8 mouse cellular contexts compared by ENCODE assay signal in the genomic region with DNA sequence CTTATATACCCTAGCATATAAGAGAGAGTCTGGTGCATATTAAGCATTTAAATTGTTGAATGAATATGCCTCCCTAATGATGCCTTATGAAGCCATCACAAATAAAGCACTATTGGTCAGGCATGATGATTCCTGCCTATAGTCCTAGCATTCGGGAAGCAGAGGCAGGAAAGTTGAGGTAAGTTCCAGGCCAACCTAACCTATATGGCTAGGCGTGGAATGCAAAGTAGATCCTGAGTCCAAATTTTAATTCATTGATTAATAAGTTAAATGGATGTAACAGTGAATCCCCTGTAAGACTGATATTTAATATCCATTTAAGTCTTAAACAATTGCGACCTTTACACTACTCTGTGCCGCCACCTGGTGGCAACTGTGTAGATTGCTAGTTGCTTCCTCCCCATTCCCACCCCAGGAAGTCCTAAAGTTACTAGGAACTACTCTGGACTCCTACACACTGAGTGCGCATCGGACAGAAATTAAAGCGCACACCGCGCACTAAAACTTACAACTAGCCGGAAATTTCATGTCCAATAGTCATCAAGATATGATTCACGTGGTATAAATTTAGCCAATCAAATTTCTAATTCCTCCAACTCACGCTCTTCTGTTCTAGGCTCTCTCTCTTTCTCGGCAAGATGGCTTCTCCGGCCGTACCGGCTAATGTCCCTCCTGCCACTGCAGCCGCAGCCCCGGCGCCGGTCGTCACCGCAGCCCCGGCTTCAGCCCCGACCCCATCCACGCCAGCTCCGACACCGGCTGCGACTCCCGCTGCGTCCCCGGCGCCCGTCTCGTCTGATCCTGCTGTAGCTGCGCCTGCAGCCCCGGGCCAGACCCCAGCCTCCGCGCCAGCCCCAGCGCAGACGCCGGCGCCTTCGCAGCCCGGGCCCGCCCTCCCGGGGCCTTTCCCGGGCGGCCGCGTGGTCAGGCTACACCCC. TPM values are rescaled to one million over a fixed set of nuclear protein-coding genes. Genes with fewer than 3 reads are reported as not detected.
DNase-seq lines count a peak whose midpoint lies in the region; ATAC-seq lines count a peak whose summit lies in the region.

A gene (plus strand): TSS at position 624 of the 938 bp plus-strand sequence.

- peak; percentile 99 for DNase-seq in MEL-GATA-1-ER (ENCODE audit: extremely low read depth, low read depth)
- peak; percentile 96 for DNase-seq in cerebellum, adult 8-10 months
- peak; percentile 99 for DNase-seq in forelimb bud, embryonic 11.5 days (ENCODE audit: low read depth, low spot score)
- DNase-seq in layer of hippocampus, adult 9-10 months (ENCODE audit: low spot score): peak; percentile 99
- DNase-seq in ovary, postnatal 10 days (ENCODE audit: low spot score): peak; percentile 60
- peak; percentile 86 to 90 for DNase-seq in thymus, postnatal 10 days (ENCODE audit: low spot score in 2 of 2)

- peaks cover 11% of the 10 kb centered on the region for H3K4me1 ChIP-seq in lung, embryonic 16.5 days (replicated peaks; ENCODE audit: control insufficient read depth, insufficient read depth, low read length)

- peak within 1 kb of the TSS; percentile 83 for H3K4me3 ChIP-seq in lung, embryonic 16.5 days (ENCODE audit: low read length)

- H3K36me3 ChIP-seq in lung, embryonic 16.5 days (ENCODE audit: control insufficient read depth, insufficient read depth, low read length): peaks cover 14% of the 10 kb centered on the region

- no peaks in the 10 kb centered on the region for H3K27me3 ChIP-seq in lung, embryonic 16.5 days (ENCODE audit: control insufficient read depth, insufficient read depth, low read depth, low read length)

- no peaks in the 10 kb centered on the region for H3K9me3 ChIP-seq in lung, embryonic 16.5 days (ENCODE audit: control insufficient read depth, low read length)

- peak within 1 kb of the TSS; percentile 96 for H3K4me2 ChIP-seq in lung, embryonic 16.5 days (ENCODE audit: low read depth, low read length)

- peak within 1 kb of the TSS; percentile 93 for H3K9ac ChIP-seq in lung, embryonic 16.5 days (ENCODE audit: low read length)

- WGBS in lung, embryonic 16.5 days: 1% methylated on average over 50 of the region's 50 CpGs

- peak; percentile 90 to 95 for ATAC-seq in hematopoietic stem cell, adult 5-6 weeks (replicated peaks in 1 of 2; ENCODE audit: insufficient read depth in 1 of 2, low FRiP score in 2 of 2, low TSS enrichment in 1 of 2, low read depth in 1 of 2, poor library complexity in 2 of 2, severe bottlenecking in 2 of 2)
- ATAC-seq in lung, embryonic 16.5 days (ENCODE audit: low read depth): peak; percentile 99

- H3K27ac ChIP-seq in lung, embryonic 16.5 days (ENCODE audit: low read length): peak within 1 kb of the TSS; percentile 34

RNA-seq across cellular contexts. Expression of the gene that starts here (rescaled TPM):
- total RNA-seq in hematopoietic stem cell, adult 5-6 weeks (2017): 66.9 and 85.4 TPM in 2 replicates
- polyA plus RNA-seq in lung, embryonic 16.5 days (2015; fragmentation: Nextera tagmentation; extraction: Ambion mirVana): 79.4 and 80.3 TPM in 2 replicates

Comparison
In these comparisons a context has a peak if more than half of its experiments do, and no peak if none do; other contexts are left out.
1. Peak in every context shown above with its lines: DNase-seq, ATAC-seq, H3K4me3 ChIP-seq and H3K27ac ChIP-seq.